Mouse (Mus musculus): ENCODE data around the gene Gm20767. TPM values are rescaled to one million over a fixed set of nuclear protein-coding genes. Genes with fewer than 3 reads are reported as not detected.
"Not testable (repeated sequence)": the region's sequence is repeated elsewhere in the genome, so short reads cannot be mapped to it uniquely, and the experiment has no call there.

The Gm20767 gene
- not detected in 2 replicates for polyA plus RNA-seq (2012; ENCODE audit: insufficient read depth, low replicate concordance)

DNA sequence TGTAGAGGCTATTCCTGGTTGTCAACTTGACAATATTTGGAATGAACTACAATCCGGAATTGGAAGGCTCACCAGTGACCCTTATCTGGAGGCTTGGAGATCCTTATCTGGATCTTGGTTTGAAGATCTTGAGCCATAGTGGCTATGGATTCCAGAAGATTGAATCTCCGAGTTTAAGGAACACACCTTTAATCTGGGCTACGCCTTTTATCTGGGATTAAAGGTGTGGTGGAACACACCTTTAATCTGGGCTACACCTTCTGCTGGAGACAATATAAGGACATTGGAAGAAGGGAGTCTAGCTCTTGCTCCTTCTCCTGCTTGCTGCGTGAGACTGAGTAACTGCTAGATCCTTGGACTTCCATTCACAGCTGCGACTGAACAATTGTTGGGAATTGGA lies at the start of gene Gm20767:
Gm20767 (plus strand) TSS at position 301 of the 400 bp plus-strand sequence.
- not testable (repeated sequence) for H3K36me3 ChIP-seq (replicated peaks; ENCODE audit: low read length); H3K4me1 ChIP-seq; H3K27me3 ChIP-seq (replicated peaks); H3K4me3 ChIP-seq (replicated peaks); H3K9me3 ChIP-seq

DNA sequence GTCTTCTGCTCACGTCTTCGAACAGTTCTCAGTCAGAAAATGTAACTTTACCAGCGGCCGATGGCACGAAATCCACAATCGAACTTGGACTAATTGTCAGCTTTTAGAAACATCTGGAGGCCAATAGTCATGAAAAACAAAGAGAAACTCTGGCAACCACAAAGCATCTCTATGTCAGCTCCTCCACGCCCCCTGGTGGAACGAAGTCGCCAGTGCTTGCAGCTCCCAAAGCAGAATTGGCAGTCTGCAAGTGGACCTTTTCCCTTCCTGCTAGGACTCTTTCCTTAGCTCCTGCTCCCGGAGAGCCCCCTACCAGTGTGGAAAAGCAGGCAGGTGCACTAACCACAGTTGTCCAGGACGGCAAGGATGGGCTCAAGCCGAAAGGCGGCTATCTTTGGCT lies 47.1 kb upstream of the Gm20767 start:
- H3K9me3 ChIP-seq, H3K4me1 ChIP-seq: not testable (repeated sequence)

DNA sequence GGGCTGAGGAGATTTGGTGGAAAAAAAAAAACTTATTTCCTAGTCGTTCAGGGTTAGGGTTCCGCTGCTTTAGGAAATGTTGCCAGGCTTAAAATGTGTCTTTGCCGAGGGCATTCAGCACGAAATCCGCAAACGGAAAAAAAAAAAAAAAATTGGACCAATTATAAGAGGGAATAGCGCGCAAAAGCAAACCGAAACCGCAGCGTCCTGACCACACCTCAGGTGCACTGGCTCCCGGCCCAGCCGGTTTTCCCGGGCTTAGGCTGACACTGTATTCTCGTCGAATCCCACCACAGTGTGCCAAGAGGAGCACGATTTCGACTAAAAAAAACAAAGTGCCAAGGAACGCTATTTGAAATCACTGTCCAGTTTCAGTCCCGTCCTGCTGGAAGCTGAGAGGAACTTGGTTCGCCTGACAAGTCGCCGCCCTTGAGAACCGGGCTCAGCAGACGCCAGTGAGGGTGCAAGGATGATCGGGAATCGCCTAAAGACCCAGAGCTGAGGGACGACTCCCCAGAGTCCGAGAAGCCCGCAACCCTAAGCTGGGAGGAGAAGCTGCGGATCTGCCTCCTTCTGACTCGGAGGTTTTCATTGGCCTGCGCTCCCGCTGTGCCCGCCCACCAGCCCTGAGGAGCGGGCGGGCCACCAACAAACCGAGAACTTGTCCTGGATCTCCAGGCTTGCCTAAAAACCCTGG lies 43.7 kb upstream of the Gm20767 start:
- not testable (repeated sequence) for H3K9me3 ChIP-seq; H3K4me1 ChIP-seq; H3K27me3 ChIP-seq (replicated peaks); H3K4me3 ChIP-seq (replicated peaks); H3K36me3 ChIP-seq (replicated peaks; ENCODE audit: low read length)

More for the DNA sequence above, 47.1 kb upstream of the Gm20767 start:
- H3K4me3 ChIP-seq (replicated peaks); H3K36me3 ChIP-seq (replicated peaks; ENCODE audit: low read length); H3K27me3 ChIP-seq (replicated peaks): not testable (repeated sequence)

DNA sequence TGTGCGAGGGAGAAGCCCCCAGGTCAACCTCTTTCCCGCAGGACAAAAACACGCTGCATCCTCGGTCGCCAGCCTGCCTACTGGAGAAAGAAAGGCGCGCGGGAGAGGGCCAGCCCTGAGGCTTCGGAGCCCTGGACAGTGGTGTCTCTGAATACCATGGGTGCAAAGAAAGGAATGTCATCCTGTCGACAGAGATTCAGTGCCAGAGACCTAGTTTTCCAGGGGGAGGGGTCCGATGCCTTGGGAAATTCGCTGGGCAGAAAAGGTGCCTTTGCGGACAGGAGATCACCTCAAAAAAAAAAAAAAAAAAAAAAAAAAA lies 43.1 kb upstream of the Gm20767 start:
- H3K9me3 ChIP-seq; H3K4me1 ChIP-seq; H3K36me3 ChIP-seq (replicated peaks; ENCODE audit: low read length); H3K4me3 ChIP-seq (replicated peaks); H3K27me3 ChIP-seq (replicated peaks): not testable (repeated sequence)

DNA sequence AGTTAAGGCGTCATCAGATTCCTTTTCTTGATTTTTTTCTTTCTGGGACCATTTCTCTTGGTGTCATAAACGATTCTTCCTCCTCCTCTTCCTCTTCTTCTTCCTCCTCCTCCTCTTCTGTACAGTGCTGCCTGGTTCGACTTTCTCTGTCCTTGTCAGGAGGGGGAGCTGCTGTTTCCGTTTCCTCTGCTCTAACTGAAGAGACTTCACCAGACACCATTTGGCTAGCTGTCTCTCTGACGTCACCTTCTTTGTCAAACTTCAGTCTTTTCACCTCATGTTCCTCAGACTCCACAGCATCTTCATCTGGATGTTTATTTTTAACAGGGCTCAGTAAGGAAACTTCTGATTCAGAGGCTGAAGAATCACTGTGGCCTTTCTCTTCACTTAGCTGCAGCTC lies 40.7 kb upstream of the Gm20767 start:
- H3K4me3 ChIP-seq (replicated peaks); H3K9me3 ChIP-seq; H3K4me1 ChIP-seq; H3K36me3 ChIP-seq (replicated peaks; ENCODE audit: low read length); H3K27me3 ChIP-seq (replicated peaks): not testable (repeated sequence)

DNA sequence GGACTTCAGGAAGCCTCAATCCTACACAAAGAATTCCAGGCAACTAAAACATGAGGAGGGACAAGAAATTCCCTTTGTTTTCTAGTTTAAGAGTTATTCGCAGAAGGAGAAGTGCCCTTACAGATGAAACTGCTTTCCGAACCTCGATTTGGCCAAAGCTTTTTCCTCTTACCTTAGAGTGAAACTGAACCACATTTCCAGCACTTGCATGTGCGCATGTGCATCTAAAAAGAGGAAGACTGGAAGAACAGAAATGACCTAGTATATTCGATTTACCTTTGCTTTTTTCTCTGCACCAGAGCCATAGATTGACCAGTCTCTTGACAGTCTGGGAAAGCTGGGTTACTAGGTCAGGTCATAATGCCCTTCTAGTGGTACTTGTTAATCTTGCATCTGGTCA lies 33.5 kb upstream of the Gm20767 start:
- not testable (repeated sequence) for H3K9me3 ChIP-seq; H3K27me3 ChIP-seq (replicated peaks); H3K4me1 ChIP-seq; H3K36me3 ChIP-seq (replicated peaks; ENCODE audit: low read length); H3K4me3 ChIP-seq (replicated peaks)

DNA sequence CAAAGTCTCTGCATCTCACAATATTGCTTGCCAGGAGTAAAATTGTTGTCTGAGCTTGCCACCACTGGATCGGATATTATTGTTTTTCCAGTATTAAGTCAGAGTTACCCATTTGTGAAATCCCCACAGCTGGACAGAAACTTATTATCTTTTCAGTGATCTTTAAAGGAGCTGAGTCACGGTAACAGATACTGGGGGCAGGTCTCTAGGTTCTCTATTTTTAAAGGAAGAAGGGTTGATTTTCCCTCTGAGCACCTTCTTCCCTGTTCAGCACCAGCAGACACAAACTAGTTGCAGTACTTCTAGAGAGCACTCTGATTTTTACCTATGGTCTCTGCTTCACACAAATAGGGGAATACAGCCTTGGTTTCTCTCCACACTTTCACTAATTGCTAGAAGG lies 33.0 kb upstream of the Gm20767 start:
- H3K4me1 ChIP-seq; H3K4me3 ChIP-seq (replicated peaks); H3K36me3 ChIP-seq (replicated peaks; ENCODE audit: low read length); H3K9me3 ChIP-seq; H3K27me3 ChIP-seq (replicated peaks): not testable (repeated sequence)

DNA sequence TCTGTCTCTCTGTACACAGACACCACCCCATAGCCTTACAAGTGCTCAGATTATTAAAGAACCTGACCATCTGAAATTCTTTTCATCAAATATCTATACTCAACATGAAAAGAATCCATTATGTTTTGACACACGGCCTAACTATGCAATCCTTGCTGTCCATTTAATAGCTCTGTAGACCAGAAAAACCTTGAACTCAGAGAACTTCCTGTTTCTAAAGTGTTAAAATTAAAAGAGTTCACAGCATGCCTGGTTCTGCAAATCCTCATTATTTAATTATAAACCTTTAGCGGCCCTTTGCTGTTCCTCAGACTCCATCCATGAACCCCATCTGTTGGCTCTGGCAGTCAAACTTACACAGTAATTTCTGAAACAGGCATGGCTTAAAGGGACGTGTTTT lies 2.3 kb downstream of the Gm20767 start:
- H3K36me3 ChIP-seq (replicated peaks; ENCODE audit: low read length); H3K4me1 ChIP-seq; H3K4me3 ChIP-seq (replicated peaks); H3K9me3 ChIP-seq; H3K27me3 ChIP-seq (replicated peaks): not testable (repeated sequence)

DNA sequence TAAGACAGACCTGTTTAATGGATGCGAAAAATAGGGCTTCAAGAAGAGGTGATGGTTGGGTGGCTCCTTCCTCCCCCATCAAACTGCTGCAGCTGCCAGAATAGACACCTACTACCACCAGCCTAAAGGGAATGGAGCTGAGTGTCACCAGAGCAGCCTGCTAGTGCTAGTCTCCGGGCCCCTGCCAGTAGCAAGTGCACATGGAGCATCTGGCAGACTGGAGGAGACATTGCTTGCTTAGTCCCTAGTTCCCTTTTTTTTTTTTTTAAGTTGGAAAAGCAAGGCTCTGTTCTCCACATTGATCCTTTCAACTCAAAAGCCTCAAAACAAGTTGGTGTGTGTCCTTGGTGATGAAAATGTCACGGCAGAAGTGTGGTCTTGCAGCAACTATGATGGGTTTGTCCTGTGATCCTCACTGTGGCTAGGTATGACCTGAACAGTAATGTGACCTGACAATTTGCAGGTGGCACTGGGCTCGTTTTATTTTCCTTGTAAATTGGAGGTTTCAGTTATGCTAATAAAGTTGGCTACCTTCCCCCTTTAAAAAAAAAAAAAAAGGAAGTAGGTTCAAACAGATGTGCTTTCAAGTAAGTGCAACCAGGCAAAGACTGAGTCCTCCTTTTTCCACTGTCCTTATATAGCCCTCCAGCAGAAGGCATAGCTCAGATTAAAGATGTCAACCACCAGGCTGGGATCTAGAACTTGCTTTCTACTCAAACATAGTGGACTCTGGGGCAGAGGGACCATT lies 9.8 kb downstream of the Gm20767 start:
- H3K9me3 ChIP-seq; H3K4me3 ChIP-seq (replicated peaks); H3K36me3 ChIP-seq (replicated peaks; ENCODE audit: low read length); H3K4me1 ChIP-seq; H3K27me3 ChIP-seq (replicated peaks): not testable (repeated sequence)

DNA sequence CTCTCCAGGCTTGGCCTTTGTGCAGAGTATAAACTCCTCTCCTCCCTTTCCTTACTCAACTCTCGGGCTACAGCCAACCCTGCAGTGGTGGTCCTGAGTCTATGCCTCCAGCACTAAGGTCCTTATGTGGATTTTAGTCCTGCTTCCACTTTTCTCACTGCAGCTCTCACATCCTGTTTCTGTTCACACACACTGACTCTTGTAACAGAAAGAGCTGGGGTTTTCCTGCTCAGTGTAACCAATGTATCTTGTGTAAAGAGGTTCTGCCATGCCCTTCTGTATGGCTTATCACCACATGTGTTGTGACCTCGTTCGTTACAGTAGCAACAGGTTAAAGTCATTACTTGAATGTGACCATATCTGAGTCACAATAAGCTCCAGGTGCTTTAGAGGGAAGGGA lies 10.5 kb downstream of the Gm20767 start:
- not testable (repeated sequence) for H3K4me1 ChIP-seq; H3K4me3 ChIP-seq (replicated peaks); H3K27me3 ChIP-seq (replicated peaks); H3K36me3 ChIP-seq (replicated peaks; ENCODE audit: low read length); H3K9me3 ChIP-seq

DNA sequence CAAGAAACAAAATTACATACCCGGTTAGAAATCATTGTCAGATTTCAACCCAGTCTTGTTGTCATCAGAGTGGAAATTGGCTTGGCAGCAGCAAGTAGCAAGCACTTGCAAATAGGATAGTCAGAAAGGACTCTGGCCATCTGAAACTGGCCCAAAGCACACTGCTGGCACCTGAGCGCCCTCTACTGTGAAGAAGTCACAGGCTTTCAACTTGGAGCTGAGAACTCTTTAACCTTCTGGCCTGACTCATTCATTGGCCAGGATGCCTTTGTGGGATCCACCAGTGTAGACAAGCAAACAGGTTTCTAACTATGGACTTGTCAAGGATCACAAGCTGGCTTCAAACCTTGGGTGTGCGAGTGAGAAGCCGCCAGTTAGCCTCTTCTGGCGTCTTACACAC lies 28.3 kb downstream of the Gm20767 start:
- not testable (repeated sequence) for H3K36me3 ChIP-seq (replicated peaks; ENCODE audit: low read length); H3K9me3 ChIP-seq; H3K4me3 ChIP-seq (replicated peaks); H3K27me3 ChIP-seq (replicated peaks); H3K4me1 ChIP-seq

DNA sequence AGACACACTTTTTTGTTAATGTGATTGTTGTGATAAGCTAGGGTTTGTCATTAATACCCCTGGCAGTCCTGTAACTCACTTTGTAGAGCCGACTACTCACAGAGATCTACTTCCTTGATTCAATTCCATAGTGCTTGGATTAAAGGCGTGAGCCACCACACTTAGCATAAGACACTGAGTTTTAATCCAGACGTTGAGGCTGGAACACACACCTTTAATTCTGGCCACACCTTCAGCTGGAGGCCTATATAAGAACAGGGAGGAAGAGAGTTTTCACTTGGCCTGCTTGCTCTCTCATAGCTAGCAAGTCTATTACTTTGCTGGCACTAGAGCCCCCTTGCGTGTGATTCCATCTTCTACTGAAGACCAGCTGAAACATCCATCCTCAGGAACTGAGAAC lies 32.1 kb downstream of the Gm20767 start, which contains the start of gene Gm21818:
Gm21818 (plus strand) TSS at position 301 of the 400 bp plus-strand sequence.
- not testable (repeated sequence) for H3K9me3 ChIP-seq; H3K4me3 ChIP-seq (replicated peaks); H3K4me1 ChIP-seq; H3K27me3 ChIP-seq (replicated peaks); H3K36me3 ChIP-seq (replicated peaks; ENCODE audit: low read length)

DNA sequence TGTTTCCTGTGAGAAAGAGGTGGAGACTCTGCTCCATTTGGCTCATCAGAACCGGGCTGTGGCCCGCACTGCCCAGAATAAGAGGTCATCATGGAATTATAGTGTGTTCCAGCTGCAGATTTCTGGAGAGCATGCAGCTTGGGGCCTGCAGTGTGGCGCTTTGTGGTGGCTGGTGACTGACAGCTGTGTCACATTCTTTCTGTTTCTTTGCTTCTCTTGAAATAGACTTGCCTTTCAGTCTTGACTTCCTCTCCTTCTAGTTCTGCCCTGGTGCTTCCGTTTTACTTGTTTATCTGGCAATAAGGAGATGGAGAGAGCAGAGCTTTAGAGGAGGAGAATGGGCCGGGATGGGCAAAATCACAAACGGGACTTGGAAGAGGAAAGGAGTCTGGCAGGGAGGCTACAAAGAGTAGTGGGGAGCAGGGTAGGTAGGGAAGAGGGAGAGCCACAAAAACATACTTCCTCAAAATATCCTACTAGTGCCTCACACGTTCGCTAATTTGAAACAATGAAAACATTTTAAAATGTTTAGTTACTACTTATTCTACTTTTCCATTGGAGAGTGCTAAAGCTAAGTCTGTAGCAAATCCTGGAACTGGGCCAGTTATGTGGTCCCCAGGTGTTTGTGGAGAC lies 56.3 kb downstream of the Gm20767 start:
- not testable (repeated sequence) for H3K4me3 ChIP-seq (replicated peaks); H3K9me3 ChIP-seq; H3K27me3 ChIP-seq (replicated peaks); H3K36me3 ChIP-seq (replicated peaks; ENCODE audit: low read length); H3K4me1 ChIP-seq

Other genes starting within 250 kb of the Gm20767 start
- not detected in 2 replicates for gene Tcstv1, start 245.5 kb upstream of the Gm20767 start, polyA plus RNA-seq (2012; ENCODE audit: insufficient read depth, low replicate concordance)
- not detected in 2 replicates for gene Gm21761, start 211.0 kb upstream of the Gm20767 start, polyA plus RNA-seq (2012; ENCODE audit: insufficient read depth, low replicate concordance)
- gene B020031M17Rik, start 189.4 kb upstream of the Gm20767 start, polyA plus RNA-seq (2012; ENCODE audit: insufficient read depth, low replicate concordance), result not detected in 2 replicates
- gene Gm36079, start 113.2 kb upstream of the Gm20767 start, polyA plus RNA-seq (2012; ENCODE audit: insufficient read depth, low replicate concordance), result not detected in 2 replicates
- 9.4 TPM in 1 of 2 replicates, not detected in the other for gene Gm21188, start 88.1 kb upstream of the Gm20767 start, polyA plus RNA-seq (2012; ENCODE audit: insufficient read depth, low replicate concordance)
- gene Gm21818, start 32.2 kb downstream of the Gm20767 start, polyA plus RNA-seq (2012; ENCODE audit: insufficient read depth, low replicate concordance), result not detected in 2 replicates
- not detected in 2 replicates for gene Gm21762, start 75.7 kb downstream of the Gm20767 start, polyA plus RNA-seq (2012; ENCODE audit: insufficient read depth, low replicate concordance)
- gene Gm21731, start 98.9 kb downstream of the Gm20767 start, polyA plus RNA-seq (2012; ENCODE audit: insufficient read depth, low replicate concordance), result not detected in 2 replicates
- gene AF067061, start 122.9 kb downstream of the Gm20767 start, polyA plus RNA-seq (2012; ENCODE audit: insufficient read depth, low replicate concordance), result not detected in 2 replicates
- gene BC147527, start 160.1 kb downstream of the Gm20767 start, polyA plus RNA-seq (2012; ENCODE audit: insufficient read depth, low replicate concordance), result not detected in 2 replicates
- not detected in 2 replicates for gene Tcstv3, start 176.6 kb downstream of the Gm20767 start, polyA plus RNA-seq (2012; ENCODE audit: insufficient read depth, low replicate concordance)